Mouse (Mus musculus) E14TG2a.4 (cell line): ENCODE results near the gene Rhod.

ENCODE experiments used
- CTCF ChIP-seq: conservative IDR thresholded peaks from 2 replicates; pipeline ENCODE4 v1.5.1; 2014; ENCODE audit warnings: low read length
- POU5F1 ChIP-seq: IDR thresholded peaks from 2 replicates; pipeline ENCODE4 v1.6.1; 2014; ENCODE audit warnings: low read length, borderline replicate concordance

DNA sequence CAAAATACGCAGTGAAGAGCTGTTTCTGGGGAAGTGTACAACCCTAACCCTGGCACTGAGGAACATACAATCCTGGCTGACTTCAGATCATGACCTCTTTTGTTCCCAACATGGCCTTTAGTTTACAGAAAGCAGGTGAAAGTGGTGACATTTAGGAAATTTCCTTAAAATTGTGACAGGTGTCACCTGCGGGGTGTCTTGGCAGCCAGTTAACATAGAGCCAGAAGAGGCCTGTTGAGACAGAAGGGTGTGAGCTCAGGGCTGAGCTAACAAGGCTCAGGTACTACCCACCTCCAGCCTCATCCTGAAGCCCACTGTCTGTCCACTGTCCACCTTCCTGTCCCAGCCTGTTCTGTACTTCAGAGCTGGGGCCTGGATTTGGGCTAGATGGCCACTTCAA is 40.8 kb upstream of the Rhod start:
- TF ChIP-seq CTCF (no peak), POU5F1 (no peak)
